Mouse (Mus musculus) heart, adult 8-10 months (tissue): ENCODE measurements around the gene Ckm. TPM values are rescaled to one million over a fixed set of nuclear protein-coding genes. Genes with fewer than 3 reads are reported as not detected.
A peak's percentile ranks its signal among the peaks of the same experiment; 100 is the strongest.

ENCODE experiments used
- DNase-seq: peaks from one replicate; pipeline ENCODE4 v3.0.0; 2022; ENCODE audit warnings: low spot score
- total RNA-seq, 4 experiments: library from RNA; stranded (reverse); gene quantifications; 2 replicates each; pipeline ENCODE4 v1.2.4; 2022

Gene Ckm
- total RNA-seq, 4 experiments from 2014 or later = 3,513 to 3,931 (median 3,544) TPM

- DNase-seq = no peak
Measured at GRCm38 (mm10) chr7:19430402-19430801, 25.8 kb downstream of the Ckm start.

GRCm38 (mm10) chr7:19432475-19432874, 27.9 kb downstream of the Ckm start:
- no peak for DNase-seq

GRCm38 (mm10) chr7:19436276-19436675, 31.7 kb downstream of the Ckm start:
- DNase-seq = no peak

- DNase-seq = no peak
Measured at GRCm38 (mm10) chr7:19437048-19437447, 32.5 kb downstream of the Ckm start.

- no peak for DNase-seq
Measured at GRCm38 (mm10) chr7:19441448-19442091, 37.0 kb downstream of the Ckm start.

- DNase-seq = peak; percentile 85
Measured at GRCm38 (mm10) chr7:19443344-19443743, 38.8 kb downstream of the Ckm start.

- DNase-seq = no peak
Measured at GRCm38 (mm10) chr7:19444801-19445200, 40.2 kb downstream of the Ckm start.

GRCm38 (mm10) chr7:19447689-19448088, 43.1 kb downstream of the Ckm start:
- DNase-seq = no peak

- DNase-seq = no peak
Measured at GRCm38 (mm10) chr7:19449165-19449564, 44.6 kb downstream of the Ckm start.

- DNase-seq = no peak
Measured at GRCm38 (mm10) chr7:19455186-19455585, 50.6 kb downstream of the Ckm start.

GRCm38 (mm10) chr7:19455819-19456495, 51.4 kb downstream of the Ckm start:
- DNase-seq = no peak

GRCm38 (mm10) chr7:19456628-19457027, 52.1 kb downstream of the Ckm start:
- DNase-seq = no peak

- DNase-seq = no peak
Measured at GRCm38 (mm10) chr7:19457414-19458071, 53.0 kb downstream of the Ckm start.

- no peak for DNase-seq
Measured at GRCm38 (mm10) chr7:19458072-19458486, 53.5 kb downstream of the Ckm start.

- DNase-seq = peak; percentile 71
Measured at GRCm38 (mm10) chr7:19458591-19459111, 54.1 kb downstream of the Ckm start, which contains the start of gene Mark4. Mark4 (minus strand) TSS chr7:19458821.

- DNase-seq = no peak
Measured at GRCm38 (mm10) chr7:19459144-19459870, 54.7 kb downstream of the Ckm start.

- no peak for DNase-seq
Measured at GRCm38 (mm10) chr7:19460500-19460899, 55.9 kb downstream of the Ckm start.

GRCm38 (mm10) chr7:19461488-19461887, 56.9 kb downstream of the Ckm start:
- DNase-seq = peak; percentile 82

GRCm38 (mm10) chr7:19462443-19462842, 57.9 kb downstream of the Ckm start:
- DNase-seq = no peak

- DNase-seq = no peak
Measured at GRCm38 (mm10) chr7:19462884-19463381, 58.4 kb downstream of the Ckm start, which contains the start of gene Exoc3l2. Exoc3l2 (plus strand) TSS chr7:19463331.
